Mouse (Mus musculus) thymus, postnatal 25 days (tissue): Measurements from ENCODE around the gene Zfp553.

Experiments used
- DNase-seq: peaks from one replicate; pipeline ENCODE4 v3.0.0; 2022

The Zfp553 gene

DNA sequence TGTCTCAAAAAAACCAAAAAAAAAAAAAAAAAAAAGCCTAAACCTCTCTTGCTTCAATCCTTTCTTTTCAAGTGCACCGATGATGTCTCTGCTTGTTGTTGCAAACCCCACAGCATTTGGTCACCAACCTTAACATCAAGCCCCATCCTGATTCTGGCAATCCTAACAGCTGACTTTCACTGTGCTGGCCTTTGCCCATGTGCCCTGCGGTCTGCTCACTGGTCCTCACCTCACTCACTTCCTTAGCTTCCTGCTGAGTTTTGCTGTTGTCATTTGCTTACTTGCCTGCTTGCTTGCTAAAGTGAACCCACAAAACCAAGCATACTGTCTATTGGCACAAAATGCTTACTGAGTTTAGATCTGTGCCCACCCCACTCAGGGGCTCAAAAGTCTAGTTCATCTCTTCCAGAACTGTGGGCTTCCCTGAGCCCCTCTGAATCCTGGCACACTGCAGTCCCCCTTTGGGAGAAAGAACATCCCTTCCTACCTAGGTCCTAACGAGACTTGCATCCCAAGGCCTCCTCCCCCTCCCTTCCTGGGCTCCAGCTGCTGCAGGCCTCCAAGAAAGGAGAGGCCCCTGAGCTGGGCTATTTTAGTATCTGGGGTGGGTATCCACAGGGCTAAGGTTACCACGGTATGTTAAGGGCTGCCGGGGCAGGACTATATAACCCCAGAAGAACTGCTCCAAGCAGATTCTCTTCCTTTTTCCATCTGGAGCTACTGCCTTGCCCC is 21.7 kb upstream of the Zfp553 start:
- DNase-seq = peak; percentile 34

DNA sequence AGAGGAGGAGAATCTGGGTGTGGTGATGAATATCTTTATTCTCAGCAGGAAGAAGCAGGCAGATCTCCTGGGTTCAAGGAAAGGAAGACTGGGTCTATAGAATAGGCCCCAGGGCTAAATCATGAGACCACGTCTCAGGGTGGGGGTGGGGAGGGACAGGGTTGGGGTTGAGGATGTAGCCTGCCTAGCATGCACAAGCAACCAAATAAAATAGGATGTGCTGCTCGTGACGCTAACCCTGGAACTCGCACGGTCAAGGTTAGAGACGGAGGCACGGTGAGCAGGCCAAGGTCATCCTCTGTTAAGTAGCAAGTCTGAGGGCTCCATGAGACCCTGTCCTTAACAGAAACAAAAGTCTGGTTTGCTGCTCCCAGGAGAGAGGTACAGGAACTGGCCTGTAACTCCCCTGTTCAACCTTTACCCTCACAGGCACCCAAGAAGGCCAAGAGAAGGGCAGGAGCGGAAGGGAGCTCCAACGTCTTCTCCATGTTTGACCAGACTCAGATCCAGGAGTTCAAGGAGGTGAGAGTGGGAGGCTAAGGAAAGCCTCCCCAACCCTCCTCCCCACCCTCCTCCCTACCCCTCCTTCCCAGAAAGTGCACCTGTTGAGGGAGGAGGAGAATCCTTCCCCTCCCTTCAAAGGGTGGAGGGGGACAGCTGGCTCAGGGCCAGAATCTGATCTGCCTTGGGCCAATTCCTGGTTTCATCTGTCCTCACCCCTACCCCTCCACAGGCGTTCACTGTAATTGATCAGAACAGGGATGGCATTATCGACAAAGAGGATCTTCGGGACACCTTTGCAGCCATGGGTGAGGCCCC is 20.2 kb upstream of the Zfp553 start:
- DNase-seq = no peak

DNA sequence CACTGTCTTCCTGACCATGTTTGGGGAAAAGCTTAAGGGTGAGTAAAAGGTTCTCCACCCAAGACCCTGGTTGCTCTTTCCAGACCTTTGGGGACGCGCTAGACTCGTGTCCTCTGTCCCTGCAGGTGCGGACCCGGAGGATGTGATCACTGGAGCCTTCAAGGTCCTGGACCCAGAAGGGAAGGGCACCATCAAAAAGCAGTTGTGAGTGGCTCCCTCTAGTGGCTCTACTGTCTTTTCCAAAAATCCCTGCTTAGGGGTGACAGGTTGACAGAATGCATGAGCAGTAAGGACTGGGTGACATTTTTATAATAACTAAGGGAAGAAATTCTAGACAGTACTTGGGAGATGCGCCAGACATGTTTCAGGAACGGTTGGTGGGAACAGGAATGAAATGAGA is 19.4 kb upstream of the Zfp553 start:
- peak; percentile 57 for DNase-seq

DNA sequence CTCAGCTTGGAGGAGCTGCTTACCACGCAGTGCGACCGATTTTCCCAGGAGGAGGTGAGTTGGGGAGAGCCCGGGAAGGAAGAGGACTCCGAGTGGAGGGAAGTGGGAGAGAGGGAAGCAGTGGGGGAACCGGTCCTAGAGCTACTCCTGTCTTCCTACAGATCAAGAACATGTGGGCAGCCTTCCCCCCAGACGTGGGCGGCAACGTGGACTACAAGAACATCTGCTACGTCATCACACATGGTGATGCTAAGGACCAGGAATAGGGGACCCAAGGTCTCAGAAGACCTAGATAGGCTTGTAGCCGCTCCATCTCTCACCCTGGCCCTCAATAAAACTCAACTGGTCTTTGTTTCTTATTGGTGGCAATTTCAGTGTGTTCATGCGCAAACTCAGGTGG is 18.9 kb upstream of the Zfp553 start:
- no peak for DNase-seq

DNA sequence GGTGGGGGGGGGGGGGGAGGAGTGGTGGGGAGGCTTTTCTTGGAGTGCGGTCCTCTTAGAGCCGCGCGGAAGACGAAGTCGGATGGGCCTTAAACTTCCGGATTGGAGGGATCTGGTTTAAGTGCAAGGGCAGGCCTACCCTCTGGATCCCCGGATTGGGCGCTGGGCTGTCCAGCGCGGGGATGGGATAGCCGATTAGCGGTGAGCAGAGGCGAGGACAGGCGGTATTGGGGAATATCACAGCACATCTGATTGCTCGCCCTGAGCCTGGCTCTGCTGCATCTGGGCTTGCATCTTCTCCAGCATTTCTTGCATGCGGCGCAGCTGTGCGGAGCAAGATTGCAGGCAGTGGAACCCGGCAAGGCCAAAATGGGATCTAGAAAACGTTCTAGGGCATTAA is 18.3 kb upstream of the Zfp553 start:
- DNase-seq = no peak

DNA sequence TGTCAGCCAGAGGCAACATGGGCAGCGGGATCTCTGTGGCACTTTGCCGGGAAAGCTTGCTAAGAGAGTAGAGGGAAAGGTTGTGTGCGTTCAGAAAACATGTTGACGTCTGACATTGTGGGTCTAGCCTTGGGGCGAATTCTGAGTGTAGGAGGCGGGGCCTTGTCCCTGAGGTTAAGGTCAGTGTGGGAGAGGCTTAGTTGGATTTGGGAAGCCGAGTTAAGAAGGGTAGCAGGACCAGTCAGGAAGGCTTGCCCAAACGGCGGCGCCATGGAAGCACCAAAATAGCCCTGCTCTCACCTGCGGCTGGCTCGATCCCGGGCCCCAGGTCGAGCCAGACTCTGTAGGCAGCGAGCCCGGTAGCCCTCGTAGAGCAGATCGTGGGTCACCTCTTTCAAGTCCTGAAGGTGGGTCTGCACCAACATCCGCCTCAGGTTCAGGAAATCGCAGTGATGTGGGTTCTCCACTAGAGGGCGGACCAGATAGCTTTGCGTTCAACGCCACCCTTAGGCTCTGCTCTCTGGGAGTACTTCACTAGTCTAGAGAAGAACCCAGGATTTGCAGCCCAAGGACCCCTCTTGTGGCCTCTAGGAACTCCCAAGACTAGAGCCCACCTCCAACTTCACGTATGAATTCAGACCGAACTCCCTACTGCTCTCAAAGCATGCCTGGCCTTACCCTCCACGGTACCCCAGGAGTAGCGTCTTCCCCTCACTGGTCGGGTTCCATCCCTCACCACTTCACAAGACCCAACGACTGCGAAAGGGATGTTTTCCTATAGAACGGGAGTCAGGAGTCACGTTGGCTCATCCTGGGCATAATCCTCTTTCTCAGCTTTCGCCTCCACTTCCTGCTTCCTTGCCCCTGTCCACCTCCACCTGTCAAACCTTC is 17.6 kb upstream of the Zfp553 start:
- DNase-seq = peak; percentile 83

DNA sequence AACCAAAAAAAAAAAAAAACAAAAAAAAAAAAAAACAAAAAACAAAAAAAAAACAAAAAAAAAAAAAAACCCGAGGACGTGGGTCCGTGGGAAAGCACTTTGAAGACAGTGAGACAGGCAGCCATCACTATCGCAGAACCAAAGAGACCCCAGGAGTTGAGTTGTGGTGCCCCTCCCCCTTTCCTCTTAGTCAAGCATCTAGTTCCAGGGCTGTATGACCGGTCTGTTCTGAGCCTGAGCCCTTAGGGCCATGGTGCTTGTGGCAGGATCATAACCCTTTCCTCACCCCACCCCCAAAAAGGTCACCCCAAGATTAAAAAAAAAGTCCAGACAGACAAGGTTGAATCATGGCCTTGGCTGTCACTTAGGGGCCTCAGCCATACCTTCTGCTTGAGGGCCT is 16.6 kb upstream of the Zfp553 start:
- no peak for DNase-seq

DNA sequence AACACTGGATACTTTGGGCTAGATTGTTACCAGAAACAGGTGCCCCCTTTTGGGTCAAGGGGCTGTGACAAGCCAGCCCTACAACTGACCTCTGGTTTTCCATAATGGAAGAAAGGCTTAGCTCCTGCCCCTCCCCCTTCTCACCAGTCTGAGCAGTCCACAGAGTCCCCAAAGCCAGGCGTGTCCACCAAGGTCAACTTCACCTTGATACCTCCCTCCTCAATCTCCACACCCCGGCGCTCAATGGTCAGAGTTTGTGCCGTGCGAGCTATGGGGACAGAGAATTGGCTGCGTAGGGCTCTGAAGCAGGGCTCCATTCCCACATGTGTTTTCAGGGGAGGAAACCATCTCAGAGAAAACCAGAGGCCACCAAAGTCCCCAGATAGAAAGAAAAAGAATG is 15.4 kb upstream of the Zfp553 start:
- no peak for DNase-seq

DNA sequence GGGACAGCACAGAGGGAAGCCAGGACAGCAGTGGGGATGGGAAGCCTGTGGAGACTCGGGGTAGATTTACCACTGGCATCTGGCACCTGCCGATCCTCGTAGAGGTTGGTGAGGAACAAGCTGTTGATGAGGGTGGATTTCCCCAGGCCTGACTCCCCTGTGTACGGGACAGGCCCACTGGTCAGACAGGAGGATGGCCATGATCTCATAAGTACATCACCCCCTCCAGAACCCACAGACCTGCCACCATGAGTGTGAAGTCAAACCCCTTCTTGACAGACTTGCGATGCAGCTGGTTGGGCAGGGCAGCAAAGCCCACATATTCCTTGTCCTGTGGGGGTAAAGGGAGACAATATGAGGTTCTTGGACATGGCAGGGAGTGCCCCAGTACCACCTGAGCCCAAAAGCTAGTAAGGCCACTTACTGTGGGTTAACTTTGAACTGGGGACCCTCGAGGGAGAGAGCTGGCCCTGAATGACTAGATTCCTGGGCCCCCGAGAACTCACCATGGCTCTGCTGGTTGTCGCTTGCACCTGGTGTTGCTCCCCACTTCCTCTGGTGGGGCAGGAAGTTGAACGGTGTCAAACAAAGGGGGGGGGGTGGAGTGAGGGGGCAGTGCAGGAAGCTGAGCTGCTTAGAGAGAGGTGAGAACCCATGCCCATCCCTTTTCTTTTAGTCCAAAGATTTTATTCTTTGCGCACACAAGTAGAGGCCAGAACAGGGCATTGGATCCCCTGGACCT is 14.8 kb upstream of the Zfp553 start:
- peak; percentile 84 for DNase-seq

DNA sequence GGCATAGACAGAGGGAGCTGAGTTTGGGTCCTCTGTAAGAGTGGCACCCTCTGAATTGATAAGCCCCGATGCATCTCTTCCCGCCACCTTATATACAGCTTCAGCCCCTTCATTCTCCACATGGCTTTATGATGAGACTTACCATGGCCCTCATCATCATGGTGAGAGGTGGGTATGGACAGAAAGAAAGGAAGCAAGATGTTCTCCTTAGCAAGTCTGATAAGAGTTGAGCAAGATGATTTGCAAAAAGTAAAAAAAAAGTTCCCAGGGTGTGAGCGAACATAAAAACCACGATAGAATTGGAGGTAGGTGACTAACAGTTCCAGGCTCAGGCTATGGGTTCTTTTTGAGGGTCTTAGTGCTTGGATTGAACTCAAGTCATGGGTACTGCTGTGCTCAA is 14.2 kb upstream of the Zfp553 start:
- DNase-seq = no peak

DNA sequence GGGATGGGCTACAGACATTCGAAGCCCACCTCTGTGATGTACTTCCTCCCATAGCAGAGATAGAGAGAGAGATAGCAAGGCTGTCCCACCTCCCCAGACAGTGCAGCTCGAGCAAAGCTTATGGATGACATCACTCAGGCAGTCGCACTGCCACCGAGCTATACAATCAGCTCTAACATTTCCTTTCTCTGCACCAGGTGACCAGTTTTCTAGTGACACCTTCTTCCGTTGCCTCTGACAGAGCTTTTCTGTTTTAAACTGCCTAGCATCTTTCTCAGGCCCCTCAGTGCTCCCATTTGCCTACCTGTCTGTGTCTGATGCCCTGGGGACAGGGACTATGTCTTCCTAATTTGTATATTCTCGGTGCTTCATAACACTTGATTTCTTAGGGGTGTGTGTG is 12.4 kb upstream of the Zfp553 start:
- peak; percentile 40 for DNase-seq

DNA sequence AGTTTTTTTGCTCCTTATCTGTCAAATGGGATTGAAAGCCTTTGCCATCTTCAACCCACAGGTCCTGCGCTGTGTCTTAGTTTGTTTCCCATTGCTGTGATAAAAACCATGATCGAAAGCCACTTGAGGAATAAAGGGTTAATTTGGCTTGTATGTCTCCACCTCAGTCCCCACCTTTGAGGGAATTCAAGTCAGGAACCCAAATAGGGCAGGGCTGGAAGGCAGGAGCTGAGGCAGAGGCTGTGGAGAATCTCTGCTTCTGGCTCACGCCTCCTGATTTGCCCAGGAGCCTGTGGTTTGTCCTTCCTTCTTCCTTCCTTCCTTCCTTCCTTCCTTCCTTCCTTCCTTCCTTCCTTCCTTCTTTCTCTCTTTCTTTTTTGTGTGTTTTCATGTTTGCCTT is 9.8 kb upstream of the Zfp553 start:
- DNase-seq = no peak

DNA sequence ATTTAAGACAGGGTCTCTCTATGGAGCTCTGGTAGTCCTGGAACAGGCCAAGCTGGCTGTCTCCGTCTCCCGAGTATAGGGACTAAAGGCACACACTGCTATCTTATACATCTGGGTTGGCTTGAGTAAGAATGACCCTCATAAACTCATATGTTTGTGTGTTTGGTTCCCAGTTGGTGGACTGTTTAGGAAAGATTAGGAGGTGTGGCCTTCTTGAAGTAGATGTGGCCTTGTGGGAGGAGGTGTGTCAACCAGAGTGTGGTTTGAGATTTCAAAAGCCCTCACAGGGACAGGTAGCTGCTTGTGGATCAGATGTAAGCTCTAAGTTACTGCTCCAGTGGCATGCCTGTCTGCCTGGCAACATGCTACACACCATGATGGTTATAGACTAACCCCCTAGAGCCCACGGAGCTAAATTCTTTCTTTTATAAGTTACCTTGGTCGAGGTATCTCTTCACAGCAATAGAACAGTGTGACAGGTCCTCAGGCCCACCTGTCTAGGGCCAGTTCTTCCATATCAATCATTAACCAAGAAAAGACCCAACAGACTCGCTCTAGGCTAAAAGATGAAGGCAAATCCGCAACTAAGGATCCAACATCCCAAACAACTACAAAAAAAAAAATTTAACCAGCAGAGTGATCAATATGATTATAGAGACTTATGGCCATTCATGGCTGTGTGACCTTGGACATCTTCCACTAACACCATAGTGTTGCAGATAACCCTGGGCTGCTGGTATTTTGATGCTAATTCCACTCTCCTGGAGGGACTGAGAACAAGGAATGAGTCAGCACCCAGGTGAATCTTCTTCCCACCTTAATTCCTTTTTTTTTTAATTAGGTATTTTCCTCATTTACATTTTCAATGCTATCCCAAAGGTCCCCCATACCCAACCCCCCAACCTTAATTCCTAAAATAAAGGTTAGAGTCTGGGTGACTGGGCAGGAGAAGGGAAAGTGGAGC is 9.1 kb upstream of the Zfp553 start:
- no peak for DNase-seq

DNA sequence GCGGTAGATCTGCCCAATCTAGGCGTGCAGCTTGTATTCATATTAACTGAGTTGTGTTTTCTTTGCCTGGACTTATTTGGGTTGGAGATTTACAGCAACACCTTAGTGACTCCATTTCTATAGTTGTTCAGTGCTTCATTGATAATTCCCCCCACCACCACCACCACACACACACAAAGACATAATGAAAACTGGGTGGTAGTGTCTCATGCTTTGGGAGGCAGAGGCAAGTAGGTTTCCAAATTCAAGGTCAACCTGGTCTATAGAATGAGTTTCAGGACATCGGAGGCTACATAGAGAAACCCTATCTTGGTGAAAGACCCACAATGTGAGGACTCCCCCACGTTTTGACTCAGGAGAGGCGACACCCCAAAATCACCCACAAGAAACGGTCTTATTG is 8.2 kb upstream of the Zfp553 start:
- no peak for DNase-seq

DNA sequence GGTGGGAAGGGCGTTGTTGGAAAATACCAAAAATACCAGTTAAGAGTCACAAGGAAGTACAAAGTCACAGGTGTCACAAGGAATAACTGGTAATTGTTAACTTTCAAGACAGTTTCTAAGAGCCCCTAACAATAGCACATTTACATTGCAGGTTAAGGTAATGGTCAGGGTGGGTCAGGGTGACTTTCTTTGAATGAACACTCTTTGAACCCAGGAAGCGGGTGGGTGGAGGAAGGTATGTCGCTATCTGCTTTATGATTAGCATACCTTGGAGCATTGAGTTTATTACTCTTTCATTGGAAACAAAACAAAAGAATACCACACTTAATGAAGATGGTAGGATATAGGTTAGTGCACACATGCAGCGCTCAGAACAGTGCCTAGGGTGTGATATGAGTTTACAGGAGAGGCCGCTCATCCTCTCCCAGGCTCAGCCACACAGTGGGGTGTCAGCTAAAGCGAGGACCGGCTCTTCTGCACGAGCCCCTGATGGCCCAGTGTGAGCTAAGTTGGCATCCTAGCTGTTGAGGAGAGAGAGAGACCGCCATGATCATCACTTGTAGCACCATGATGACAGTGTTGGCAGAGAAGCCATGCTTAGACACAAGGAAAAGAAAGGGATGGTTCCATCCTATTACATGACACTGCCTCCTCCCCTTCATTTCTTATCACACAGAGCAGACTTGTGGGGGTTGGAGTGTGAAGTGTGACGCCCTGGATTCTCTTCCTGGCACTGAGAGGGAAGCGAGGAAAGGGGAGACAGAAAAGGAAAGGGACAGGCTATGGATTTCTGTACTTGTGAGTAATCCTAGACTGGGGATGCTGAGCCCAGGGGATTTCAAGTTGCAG is 7.5 kb upstream of the Zfp553 start:
- DNase-seq = no peak

DNA sequence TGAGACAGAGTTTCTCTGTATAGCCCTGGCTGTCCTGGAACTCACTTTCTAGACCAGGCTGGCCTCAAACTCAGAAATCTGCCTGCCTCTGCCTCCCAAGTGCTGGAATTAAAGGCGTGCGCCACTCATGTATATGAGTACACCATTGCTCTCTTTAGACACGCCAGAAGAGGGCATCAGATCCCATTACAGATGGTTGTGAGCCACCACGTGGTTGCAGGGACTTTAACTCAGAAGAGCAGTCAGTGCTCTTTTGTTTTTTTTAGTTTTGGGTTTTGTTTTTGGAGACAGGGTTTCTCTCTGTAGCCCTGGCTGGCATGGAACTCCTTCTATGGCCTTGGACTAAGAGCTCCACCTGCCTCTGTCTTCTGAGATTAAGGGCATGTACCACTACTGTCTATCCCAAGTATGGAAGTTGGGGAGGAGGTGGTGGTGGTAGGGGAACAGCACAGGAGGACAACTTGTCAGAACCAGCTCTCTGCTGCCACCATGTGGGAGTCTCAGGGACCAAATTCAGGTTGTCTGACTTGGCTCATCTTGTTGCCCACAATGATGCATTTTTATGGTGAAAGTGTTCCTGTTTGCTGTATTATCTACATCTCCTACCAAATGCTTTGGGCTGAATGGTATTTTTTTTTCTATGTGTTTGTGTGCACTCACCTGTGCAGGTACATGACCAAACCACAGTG is 4.1 kb upstream of the Zfp553 start:
- peak; percentile 94 for DNase-seq

DNA sequence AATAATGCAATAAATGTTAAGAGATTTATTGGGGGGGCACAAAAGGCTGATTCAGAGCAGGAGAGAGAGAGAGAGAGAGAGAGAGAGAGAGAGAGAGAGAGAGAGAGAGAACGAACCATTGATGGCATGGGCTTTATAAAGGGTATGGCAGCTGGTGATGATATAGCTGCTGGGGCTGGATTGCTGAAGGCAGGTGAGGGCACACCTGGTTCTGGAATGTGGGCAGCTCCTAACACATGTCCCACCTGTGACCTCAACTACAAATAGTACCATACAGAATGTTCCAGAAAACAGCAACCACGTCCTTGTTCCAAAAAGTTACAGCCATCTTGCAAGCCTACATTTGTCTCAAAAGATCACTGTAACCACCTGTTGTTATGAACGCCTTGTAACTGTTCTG is 1.5 kb upstream of the Zfp553 start:
- DNase-seq = no peak

DNA sequence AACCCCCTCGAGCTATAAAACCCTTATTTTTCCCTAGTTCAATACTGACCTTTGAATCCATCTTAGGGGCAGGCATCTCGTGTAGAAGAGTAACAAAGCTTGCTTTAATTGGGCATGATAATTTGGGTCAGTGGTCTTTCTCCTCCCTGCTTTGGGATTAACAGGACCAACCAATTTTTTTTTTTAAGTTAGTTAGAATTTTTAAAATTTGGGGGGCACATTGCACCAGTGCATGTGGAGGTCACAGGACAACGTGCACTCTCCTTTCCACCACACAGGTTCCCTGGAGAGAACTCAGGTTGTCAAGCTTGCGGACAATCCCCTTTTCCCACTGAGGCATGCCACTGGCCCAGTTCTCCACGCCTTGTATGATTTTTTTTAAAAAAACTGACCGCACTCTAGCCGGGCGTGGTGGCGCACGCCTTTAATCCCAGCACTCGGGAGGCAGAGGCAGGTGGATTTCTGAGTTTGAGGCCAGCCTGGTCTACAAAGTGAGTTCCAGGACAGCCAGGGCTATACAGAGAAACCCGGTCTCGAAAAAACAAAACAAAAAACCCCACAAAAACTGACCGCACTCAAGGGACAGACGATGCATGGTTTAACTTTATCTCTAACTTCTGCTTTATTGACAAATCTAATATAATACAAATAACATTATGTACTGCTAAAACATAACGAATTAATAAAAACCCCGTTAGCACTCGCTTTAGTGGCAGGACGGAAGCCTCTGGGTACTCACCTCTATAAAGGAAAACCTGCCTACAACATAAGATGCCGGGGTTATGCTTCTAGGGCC is 837 bp upstream of the Zfp553 start:
- no peak for DNase-seq

DNA sequence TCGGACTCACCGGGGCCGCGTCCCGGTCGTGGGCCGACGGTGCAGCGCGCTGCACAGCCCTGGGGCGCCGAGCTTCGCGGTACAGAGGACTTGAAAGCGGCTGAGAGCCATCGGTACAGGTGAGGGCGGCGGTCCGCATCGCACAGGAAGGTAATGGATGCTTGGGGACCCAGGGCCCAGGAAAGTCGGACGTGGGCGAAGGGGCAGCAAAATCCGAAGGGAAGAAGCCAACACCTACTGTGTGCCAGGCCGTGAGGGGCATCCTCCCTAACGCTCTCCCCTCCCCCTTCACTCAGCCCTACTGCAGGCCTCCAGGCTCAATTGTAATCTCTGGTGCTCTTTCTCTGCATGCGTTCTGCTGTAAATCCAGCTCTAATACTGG is 498 bp downstream of the Zfp553 start:
- no peak for DNase-seq
